Mouse (Mus musculus) thymus, postnatal 25 days (tissue): ENCODE measurements around the gene Olfr1306.

Experiments used
- DNase-seq: peaks from one replicate; pipeline ENCODE4 v3.0.0; 2022

Olfr1306 gene

DNA sequence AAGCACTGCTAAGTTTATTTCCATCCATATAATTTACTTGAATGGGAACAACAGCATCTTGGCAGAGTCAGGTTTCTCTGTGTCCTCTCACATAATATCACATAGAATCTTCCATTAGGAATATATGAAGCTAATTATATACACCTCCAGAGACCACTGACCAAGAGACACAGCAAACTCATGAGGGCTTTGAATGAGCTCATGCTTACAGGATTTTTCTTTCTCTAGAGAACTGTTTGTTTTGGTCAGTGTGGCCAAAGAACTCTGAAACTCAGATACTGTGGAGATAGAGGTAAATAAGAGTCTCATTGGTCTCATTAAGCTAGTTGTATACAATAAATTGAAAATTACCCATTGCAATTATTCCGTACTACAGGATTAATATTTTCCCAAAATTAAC lies at the start of gene Olfr1306:
Gene Olfr1306, minus strand, starts transcription at position 101 of the 400 bp plus-strand sequence.
- no peak for DNase-seq

DNA sequence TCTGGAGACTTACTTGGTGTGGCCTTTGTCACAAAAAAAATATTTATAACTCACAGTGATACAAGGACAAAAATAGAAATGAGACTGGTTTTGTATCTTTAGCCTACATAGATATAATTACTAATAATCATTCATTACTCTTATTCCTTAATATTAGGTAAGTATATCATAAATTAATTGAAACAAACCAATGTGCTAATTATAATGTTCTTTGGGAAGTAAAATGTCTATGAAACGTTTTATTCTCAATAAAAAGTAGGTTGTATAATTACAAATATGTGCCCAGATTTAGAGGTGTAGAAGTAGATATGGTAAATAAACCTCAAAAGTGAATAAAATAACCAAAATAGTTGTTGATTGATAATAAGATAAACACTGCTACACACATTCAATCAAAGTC lies 48.8 kb upstream of the Olfr1306 start, which contains the start of gene Olfr1308:
Gene Olfr1308, minus strand, starts transcription at position 101 of the 400 bp plus-strand sequence.
- no peak for DNase-seq

DNA sequence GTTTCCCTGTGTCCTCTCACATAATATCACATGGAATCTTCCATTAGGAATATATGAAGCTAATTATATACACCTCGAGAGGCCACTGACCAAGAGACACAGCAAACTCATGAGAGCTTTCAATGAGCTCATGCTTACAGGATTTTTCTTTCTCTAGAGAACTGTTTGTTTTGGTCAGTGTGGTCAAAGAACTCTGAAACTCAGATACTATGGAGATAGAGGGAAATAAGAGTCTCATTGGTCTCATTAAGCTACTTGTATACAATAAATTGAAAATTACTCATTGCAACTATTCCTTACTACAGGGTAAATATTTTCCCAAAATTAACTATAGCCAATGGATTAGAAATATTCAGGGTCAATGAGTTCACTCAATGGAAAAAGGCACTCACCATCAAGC lies 33.3 kb upstream of the Olfr1306 start, which contains the start of gene Olfr1307:
Gene Olfr1307, minus strand, starts transcription at position 101 of the 400 bp plus-strand sequence.
- no peak for DNase-seq

DNA sequence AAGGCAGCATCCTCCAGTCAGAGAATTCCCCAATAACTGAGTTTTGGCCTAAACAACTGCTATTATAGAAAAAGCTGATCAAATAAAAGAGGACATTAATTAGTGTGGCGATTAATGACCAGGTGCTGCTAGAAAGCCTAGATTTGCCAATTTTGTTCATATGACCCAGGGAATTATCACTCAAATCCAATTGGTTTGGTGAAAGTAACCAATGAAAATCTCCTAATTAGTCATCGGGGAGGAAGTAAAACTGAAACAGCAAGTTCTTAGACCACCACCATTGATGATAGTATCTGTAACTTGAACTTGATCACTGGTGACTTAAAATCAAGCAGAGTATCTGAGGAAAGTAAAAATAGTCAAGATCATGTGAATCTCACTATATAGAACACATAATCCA lies 39.0 kb downstream of the Olfr1306 start, which contains the start of gene Olfr1305:
Gene Olfr1305, minus strand, starts transcription at position 101 of the 400 bp plus-strand sequence.
- DNase-seq: no peak
